Mouse (Mus musculus): ENCODE measurements around the gene Recql5.
A peak's percentile ranks its signal among the peaks of the same experiment; 100 is the strongest.

The Recql5 gene

DNA sequence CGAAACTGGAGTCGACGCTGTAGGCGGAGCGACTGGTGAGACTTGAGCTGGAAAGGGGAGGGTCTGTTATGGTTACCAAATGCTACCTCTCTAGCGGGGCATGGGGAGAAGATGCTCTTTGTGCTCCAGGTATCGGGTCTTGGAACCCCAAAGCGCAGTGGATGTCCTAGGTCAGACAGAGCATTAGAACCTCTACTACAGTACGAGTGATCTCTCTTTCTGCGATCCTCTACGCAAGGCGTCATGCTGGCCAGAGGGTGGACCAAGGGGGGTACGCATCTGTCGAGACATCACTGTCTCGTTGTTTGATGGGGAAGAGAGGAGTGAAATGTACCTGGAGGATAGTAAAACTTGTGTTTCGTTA, 452 bp upstream of the Recql5 start:
- no peak for DNase-seq

DNA sequence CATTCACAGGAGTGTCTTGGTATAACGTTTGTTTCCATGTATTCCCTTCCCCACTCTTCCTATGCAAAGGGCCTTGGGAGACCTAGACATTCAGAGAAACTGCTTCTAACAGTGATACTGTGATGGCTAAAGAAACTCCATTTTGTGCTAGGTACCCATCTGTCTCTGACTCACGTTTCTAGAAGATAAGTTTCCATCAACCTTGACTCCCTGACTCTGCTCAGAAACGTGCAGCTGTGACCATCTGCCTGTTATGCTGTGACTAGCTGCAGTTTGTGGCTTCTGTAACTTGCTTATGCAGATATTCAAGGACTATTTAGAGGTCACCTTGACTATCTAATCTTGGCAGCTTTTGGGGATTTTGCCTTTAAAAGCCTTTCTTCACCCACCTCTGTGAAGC, 2.0 kb downstream of the Recql5 start:
- DNase-seq = no peak

DNA sequence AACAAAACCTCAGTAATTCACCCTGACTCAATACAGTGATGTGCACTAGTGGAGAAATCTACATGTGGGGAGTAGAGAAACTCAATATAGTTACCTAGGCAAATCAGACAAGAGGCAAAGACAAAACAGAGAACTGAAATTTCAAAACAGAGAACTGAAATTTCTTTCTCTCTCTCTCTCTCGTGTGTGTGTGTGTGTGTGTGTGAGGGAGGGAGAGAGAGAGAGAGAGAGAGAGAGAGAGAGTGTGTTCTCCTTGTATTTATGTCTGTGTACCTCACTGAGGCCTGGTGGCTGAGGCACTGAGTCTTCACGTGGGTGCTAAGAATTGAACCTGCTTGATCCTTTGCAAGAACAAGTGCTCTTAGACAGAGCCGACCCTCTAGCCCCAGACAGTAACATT, 3.5 kb downstream of the Recql5 start:
- DNase-seq = no peak

DNA sequence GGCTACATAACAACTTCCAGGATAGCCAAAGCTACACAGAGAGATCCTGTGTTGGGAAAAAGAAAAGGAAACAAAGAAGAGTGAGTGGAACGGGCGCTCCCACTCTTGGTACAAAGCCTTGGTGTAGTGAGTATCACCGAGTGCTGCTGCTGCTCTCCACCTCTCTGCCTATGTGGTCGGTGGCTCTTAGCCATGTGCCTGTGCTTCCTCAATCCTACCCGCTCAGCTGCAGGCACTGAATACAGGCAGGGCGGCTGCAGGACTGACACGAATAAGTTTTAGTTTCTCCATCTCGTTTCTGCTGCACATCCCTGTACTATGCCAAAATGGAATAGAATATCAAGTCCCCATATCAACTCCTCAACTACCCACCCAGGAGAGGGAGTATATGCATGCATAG, 4.2 kb downstream of the Recql5 start:
- no peak for DNase-seq

DNA sequence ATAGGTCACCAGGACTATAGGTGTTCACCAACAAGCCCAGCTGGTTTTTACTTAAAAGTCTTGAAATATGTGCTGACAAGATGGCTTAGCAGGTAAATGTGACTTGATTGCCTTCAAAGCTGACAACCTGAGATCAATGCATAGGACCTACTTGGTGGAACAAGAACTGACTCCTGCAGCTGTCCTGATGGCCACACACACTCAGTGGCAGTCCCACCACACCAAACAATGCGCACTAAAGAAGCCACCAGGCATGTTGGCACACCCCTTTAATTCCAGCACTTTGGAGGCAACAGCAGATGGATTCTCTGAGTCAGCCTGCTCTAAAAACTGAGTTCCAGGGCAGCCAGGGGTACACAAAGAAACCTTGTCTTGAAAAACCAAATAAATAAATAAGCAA, 11.3 kb downstream of the Recql5 start:
- no peak for DNase-seq

DNA sequence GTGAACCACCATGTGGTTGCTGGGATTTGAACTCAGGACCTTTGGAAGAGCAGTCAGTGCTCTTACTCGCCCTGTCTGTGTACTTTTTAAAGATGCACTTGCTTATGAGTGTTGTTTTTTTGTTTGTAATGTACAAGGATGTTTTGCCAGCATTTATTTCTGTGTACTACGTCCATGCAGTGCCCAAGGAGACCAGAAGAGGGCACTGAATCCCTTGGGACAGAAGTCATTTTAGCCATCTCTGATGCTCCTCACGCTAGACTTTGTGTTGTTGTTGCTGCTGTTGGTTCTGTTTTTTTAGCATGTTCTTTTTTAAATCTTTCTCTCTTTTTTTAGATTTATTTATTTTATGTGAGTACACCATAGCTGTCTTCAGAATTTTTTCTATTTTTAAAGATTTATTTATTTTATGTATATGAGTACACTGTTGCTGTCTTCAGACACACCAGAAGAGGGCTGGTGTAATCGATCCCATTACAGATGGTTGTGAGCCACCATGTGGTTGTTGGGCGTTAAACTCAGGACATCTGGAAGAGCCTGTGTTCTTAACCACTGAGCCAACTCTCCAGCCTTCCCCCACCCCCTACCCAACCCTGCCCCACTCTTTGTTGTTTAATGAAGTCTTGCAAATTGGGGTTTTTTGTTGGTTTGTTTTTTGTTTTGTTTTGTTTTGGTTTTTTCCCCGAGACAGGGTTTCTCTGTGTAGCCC, 13.0 kb downstream of the Recql5 start:
- DNase-seq = peak; percentile 50 to 57

DNA sequence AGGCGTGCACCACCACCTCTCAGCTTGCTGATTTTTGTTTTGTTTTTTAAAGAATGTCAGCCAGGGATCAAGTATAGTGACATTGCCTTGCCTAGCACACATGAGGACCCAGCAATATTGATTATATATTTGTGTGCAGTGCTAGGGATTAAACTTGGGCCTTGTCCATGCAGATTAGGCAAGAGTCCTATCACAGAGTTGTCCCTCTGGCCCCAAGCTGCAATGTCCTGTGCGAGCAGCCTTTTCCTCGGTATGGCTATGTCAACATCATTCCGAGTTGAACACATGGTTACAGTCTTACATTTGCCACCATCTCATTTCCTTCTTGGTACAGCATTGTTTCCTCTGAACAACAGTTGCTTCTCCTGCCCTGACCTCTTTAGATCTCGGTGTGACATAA, 14.2 kb downstream of the Recql5 start:
- DNase-seq = no peak

DNA sequence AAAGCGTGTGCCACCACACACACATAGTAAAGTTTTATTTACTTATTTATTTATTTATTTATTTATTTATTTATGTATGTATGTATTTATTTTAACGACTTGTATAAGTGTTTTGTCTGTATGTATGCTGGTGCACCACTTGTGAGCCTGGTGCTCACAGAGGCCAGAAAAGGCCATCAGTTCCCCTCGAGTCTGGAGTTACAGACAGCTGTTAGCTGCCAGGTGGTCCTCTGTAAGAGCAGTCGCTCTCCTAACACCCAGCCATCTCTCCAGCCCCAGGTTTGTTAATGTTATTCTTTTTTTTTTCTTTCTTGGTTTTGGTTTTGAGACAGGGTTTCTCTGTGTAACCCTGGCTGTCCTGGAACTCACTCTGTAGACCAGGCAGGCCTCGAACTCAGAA, 14.6 kb downstream of the Recql5 start:
- no peak for DNase-seq

DNA sequence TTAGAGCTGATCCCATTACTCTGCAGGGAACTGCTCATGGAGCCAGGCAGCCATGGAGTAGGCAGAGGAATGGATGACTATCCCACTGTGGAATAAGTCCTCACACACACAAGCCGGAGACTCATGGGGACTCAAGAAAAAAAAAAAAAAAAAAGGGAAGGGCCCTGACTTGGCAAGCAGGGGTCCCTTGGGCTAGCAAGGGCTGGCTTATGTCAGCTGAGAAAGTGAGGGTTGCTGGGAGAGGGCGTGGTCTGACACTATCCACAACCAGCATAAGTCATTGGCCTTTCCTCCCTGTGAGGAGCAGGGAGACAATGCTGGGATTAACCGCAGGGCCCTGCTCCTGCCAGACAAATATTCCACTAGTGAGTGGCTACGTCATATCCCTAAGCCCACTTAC, 16.7 kb downstream of the Recql5 start:
- DNase-seq = no peak

DNA sequence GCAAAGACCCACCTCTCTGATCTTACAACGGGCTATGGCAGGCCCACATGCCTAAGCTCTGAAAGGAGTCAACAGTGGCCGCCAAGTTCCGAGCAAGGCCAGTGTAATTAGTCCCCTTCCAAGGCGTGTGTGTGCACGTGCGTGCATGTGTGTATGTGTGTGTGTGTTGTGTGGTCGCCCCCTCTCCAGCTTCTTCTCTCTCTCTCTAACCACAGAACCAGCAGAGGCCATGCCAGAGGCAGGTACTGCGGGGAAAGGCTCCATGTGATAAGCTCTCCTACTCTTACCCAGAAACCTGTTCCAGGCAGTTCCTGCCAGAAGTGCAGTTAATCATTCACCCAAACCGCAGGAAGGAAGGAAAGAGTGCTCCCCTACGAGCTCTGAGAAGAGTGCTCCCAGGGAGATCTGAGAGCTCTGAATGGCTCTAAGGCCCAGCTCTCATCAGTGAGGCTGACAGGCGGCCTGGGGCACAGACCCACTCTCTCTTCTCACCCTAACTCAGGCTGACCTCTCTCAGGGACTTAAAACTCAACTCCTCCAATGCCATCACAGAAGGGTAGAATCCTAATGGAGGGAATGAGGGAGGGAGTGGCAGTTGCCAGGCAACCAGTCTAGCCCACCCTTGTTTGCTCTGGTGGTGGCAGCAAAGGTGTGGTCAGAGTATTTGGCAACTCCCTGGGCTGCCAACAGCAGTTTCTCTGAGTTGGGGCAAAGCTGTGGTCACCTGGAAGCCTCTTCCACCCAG, 21.5 kb downstream of the Recql5 start, which contains the start of gene Smim6:
TSS of gene Smim6 (plus strand) at position 386 of the 745 bp plus-strand sequence.
- peak in 1 of 2 experiments; percentile 35 for DNase-seq

DNA sequence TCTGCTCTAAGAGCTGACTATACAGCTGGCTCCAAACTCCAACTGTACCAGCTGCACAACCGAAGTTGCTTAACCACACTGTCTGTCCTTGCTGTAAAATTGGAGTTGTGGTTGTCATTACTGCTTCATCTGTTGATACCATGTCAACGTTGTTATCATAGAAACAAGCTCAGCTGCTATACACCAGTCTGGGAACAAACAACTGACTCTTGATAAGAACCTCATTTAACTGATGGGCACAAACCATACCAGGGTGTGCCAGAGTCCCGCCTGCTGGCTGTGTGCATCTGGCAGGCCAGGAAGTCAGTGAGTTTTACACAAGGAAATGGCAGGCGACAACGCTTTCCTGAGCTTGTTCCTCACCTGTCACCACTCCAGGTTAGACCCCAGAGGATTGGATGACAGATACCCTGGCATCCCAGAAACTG, 22.1 kb downstream of the Recql5 start:
- peak in 1 of 2 experiments; percentile 63 for DNase-seq

DNA sequence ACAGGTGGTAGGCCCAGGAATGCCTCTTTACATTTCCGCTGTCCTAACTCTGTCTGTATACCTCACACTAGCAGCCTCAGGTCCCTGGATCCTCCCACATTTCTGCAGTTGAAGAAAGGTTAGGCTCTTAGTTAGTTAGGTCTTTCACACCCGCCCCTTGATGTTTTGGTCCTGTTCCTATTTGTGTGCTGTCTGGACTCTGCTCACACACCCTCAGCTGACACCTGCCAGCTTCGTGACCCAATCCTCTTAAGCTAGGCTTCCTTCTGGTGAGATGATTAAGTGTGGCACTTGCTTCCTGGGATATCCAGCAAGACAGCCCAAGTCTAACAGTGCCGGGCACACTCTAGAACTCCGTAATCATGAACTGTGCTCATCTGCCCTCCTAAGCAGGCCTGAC, 26.8 kb downstream of the Recql5 start:
- no peak for DNase-seq

DNA sequence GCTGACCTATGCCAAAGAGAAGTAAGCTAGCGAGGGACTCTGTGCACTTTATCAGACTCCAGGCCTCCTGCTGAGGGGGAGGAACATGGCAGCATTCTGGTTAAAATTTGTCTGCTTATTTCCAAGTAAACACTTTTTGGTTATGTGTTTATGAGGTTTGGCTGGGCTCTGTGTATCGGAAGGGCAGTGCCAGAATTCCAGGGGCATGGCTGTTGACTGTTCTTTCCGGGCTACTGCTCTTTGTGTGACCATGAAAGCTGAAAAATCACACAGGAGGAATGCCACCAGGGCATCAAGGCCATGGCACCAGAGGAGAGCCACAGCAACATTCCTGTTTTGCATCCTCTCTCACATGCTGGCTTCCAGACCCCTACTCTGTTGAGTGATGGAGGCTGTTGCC, 27.2 kb downstream of the Recql5 start:
- DNase-seq = no peak

DNA sequence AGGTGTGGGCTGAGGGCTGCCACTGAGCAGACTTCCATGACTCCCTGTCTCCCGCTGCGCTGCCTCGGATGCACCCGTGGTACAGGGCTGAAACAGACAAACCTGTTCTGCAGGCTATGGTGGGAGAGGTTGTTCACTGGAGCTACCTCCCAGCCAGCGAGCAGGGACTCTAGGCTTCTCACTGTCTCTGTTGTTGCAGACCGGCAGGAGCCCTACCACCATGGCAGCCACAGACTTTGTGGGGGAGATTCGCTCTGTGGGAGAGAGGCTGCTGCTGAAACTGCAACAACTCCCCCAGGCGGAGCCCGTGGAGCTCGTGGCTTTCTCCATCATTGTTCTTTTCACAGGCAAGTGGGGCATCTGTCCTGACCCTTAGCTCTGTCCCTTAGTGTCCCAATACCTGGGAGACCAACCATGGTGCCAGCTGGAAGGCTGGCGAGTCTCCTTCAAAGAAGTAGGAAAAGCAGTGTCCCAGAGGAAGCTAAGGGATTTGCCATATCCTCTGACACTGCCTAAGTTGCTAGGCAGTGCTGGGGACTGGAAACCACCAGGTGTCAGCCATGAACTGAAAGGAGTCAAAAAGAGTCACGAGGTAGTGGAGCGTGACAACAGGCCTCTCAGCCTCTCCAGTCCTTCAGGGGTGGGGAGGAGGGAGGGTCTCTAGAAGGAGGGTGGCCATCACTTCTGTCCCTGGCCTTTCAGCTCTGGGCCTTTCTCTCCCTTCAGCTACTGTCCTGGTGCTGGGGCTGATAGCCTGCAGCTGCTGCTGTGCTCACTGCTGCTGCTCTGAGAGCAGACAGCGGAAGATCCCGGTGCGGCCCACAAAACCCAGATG, 28.1 kb downstream of the Recql5 start:
- peak in 1 of 2 experiments; percentile 26 for DNase-seq

DNA sequence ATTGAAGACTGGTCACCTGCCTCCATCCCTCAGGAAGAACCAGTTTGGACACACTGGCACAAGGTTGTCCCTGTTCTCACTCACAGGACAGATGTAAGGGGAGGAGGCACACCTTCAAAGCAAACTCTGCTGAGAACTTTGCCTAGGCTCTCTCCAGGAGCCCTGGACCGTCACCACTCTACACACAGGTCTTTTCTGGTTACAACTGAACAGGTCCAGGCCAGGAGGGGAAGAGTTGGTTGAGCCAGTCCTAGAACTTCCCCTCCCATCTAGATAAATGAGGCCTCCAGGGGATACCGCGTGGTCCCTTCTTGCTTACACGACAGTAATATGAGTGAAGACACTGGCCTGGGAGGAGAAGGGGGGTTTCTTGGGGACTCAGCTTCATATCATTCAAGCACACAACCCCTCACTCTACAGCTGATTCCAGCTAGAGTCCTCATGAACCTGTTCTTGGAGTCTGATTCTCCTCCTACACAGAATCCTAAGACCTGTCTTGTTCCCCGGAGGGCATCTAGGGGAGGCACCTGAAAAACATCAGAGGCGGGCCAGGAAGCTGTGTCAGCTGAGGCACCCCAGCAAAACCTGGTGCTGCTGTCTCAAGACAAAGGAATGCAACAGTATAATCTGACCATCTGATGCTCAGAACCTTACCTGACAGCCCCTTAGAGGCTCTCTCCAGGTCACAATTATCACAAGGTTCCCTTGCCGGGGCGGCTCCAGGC, 28.9 kb downstream of the Recql5 start:
- DNase-seq = peak in 1 of 2 experiments; percentile 26

DNA sequence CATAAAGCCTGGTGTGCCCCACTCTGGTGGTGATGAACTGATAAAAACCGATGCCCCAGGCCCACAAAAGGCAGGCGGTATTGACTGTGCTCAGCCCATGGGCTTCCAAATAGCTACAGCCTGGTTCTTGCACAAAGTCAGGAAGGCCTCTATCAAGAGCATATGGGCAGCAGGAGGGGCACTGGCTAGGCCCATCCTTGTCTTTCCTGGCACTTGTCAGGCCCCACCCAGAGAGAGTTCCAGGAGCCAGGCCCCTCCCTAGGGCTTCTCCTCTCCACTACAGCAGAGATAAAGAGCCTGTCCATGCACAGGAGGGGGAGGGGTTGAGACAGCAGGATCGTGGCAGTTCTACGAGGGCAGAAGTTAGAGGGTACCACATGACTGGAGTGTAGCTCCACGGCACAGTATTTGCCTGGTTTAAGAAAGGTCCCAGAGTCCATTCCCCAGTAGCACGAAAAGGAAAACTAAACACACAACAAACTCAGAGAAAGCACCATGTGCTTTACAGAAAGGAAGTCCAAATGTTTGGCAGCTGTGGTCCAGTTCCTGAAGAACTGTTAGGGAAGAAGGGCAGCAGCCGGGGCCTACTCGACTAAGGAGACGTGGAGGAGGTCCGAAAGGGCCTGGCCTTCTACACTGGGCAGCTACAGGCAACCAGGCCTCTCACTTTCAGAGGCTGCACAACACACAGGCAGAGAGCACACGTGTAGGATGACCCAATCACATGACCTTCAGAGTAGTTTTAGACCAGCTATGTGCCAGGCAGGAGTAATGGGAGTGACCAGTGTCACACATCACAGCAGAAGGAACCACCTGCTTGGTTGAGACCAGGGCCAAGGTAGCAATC, 29.7 kb downstream of the Recql5 start:
- DNase-seq = no peak

DNA sequence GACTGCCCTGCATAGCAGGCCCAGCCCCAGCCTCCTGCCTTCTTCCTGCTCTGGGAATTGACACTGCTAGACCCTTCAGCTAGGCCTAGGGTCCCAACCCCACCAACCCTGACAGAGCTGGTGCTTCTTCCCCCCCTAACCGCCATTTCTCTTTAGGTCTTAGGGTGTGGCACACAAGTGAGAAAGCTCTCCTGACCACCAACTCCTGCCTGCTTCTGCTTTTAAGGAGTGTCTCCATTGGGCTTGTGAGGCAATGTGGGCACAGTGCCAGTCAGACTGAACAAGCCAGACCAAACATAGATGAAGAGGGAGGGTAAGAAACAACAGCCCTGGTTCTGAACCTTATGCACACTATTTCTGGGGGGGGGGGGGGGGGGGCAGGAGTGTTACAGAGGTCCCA, 30.4 kb downstream of the Recql5 start:
- DNase-seq = no peak

DNA sequence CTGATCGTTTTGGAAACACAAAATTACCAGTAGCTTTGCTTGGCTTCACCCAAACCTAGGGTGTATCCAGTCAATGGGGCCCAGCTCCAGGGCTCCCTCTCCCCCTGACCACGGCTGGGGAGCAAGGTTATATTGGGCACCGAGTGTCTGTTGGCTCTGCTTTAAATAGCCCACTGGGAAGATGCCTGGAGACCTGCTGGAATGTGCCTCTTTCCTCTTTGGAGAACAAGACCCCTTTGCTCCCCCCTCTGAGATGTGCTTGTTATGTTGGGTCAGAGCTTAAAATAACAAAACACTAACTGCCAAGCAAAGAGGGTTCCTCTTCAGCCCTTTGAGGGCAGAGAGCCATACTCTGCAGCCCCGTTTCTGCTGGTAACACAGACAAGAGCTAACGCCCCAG, 31.1 kb downstream of the Recql5 start:
- DNase-seq = no peak

DNA sequence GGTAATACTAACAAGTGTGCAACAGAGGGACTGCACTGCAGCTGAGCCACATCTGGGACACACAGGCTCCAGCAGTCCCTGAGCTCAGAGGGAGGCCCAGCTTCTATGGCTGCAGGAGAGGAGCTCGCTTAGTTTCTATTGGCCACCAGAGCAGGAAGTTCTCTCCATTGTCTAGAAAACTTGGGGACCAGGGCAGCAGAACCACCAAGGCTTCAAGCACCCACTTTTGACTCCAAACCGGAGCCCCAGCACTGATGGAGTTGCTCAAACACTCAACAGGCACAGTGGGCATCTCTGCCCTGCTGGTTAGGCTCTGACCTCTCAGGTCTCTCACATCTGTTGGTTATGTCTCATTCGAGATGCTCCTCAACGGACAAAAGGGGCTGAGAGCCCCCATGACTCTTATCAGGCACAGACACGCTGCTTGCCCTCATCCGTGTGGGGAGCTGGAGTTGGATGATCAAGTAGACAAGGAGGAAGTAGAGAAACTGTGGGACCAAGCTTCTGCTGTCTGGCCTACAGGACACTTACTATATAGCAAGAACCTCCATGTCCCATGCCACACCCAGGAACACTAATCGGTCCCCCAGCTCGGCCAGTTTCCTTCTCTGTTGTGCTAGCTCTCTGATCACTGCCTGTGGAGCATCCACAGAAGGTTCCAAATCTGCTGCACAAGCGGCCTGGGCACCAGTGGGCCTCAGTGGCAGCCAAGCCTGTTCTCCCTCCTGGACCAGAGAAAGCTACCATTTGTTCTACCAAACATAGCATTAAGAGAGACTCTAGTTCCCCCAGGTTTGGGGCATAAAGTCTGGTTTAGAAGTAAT, 31.7 kb downstream of the Recql5 start:
- DNase-seq = peak; percentile 38 to 59

DNA sequence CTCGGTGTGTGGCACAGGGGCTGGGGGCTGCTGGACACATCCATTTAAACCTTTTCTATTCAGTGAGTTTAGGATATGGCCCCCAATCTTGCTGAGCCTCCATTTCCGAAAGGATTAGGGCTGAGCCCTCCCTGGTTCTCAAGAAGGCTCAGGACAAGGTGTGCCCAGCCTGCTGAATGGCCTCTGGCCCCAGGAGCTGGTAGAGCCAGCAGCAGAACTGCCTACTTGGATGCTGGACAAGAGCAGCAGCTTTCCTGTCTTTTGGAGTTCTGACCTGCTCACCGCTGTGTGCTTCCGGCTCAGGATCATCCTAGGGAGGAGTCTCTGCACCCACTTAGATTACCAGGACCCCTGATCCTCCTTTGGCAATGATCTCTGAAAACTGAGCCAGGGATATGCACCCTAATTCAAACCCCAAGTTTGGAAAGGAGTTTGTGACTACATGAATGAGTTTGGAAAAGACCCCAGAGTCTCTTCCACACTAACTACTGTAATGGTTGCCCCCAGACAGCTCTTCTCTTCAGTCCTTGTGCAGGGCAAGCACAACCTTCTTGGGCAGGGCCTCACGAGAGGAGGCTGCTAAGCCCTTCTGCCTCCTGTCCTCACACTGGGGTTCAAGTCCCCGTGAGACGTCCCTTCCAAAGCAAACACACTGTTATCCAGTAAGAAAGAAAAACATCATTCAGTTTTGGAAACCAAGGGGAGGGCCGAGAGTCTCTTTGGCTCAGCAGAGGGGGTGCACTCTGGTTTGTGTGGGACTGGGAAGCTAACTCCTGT, 32.5 kb downstream of the Recql5 start:
- no peak for DNase-seq

All from thymus, postnatal 36 days (tissue).